Mouse (Mus musculus): ENCODE measurements around the gene Pyroxd1. TPM values are rescaled to one million over a fixed set of nuclear protein-coding genes. Genes with fewer than 3 reads are reported as not detected.

Pyroxd1 gene
- polyA plus RNA-seq, 1 experiment from 2014 or later = 16.1 TPM

- H3K9ac ChIP-seq (replicated peaks; ENCODE audit: low read depth) = no peak overlapping the region
- ATAC-seq = no peak
These were observed 46.9 kb downstream of the Pyroxd1 start for GRCm38 (mm10) chr6:142392312-142392711.

GRCm38 (mm10) chr6:142394669-142395068 is 49.2 kb downstream of the Pyroxd1 start:
- H3K27ac ChIP-seq (ENCODE audit: low read length) = no peak overlapping the region
- no peak for TF ChIP-seq EP300 (IDR thresholded peaks at IDR 0.05)
- no peak for TF ChIP-seq CTCF (IDR thresholded peaks at IDR 0.05)
- H3K9ac ChIP-seq (replicated peaks; ENCODE audit: low read depth) = no peak overlapping the region
- no peaks in the 10 kb centered on the region for H3K27me3 ChIP-seq (replicated peaks; ENCODE audit: insufficient read depth, low read length)
- no peaks in the 10 kb centered on the region for H3K9me3 ChIP-seq (ENCODE audit: low read length)
- H3K36me3 ChIP-seq (ENCODE audit: insufficient read depth, low read length) = no peaks in the 10 kb centered on the region; the same call in 1 of the 2 replicates
- no peak overlapping the region for H3K4me3 ChIP-seq (ENCODE audit: low read depth, low read length)
- H3K4me1 ChIP-seq (ENCODE audit: insufficient read depth, low read depth, low read length) = no peaks in the 10 kb centered on the region
- no peak overlapping the region for H3K4me2 ChIP-seq (replicated peaks; ENCODE audit: low read depth, low read length)
- DNase-seq (ENCODE audit: low spot score) = no peak
- 79% methylated on average over 5 of the region's 5 CpGs for WGBS
- ATAC-seq = no peak

More at GRCm38 (mm10) chr6:142392312-142392711, 46.9 kb downstream of the Pyroxd1 start:
- H3K27ac ChIP-seq (ENCODE audit: low read length) = no peak overlapping the region
- H3K4me2 ChIP-seq (replicated peaks; ENCODE audit: low read depth, low read length) = no peak overlapping the region
- no peaks in the 10 kb centered on the region for H3K27me3 ChIP-seq (replicated peaks; ENCODE audit: insufficient read depth, low read length)
- no peaks in the 10 kb centered on the region; the same call in 1 of the 2 replicates for H3K36me3 ChIP-seq (ENCODE audit: insufficient read depth, low read length)
- DNase-seq (ENCODE audit: low spot score) = no peak
- no peak overlapping the region for H3K4me3 ChIP-seq (ENCODE audit: low read depth, low read length)
- peaks cover 3% of the 10 kb centered on the region; the same call in 1 of the 2 replicates for H3K4me1 ChIP-seq (ENCODE audit: insufficient read depth, low read depth, low read length)
- no peak for TF ChIP-seq EP300 (IDR thresholded peaks at IDR 0.05)
- no peak for TF ChIP-seq CTCF (IDR thresholded peaks at IDR 0.05)
- H3K9me3 ChIP-seq (ENCODE audit: low read length) = no peaks in the 10 kb centered on the region
- 88% methylated on average over 5 of the region's 5 CpGs for WGBS

GRCm38 (mm10) chr6:142395756-142396155 is 50.3 kb downstream of the Pyroxd1 start:
- TF ChIP-seq CTCF (IDR thresholded peaks at IDR 0.05) (no peak), EP300 (IDR thresholded peaks at IDR 0.05) (no peak)
- ATAC-seq (no peak), DNase-seq (ENCODE audit: low spot score) (no peak)
- Histone ChIP-seq H3K4me3 (ENCODE audit: low read depth, low read length) (no peak overlapping the region), H3K4me2 (replicated peaks; ENCODE audit: low read depth, low read length) (no peak overlapping the region), H3K27ac (ENCODE audit: low read length) (no peak overlapping the region), H3K9me3 (ENCODE audit: low read length) (no peaks in the 10 kb centered on the region), H3K4me1 (ENCODE audit: insufficient read depth, low read depth, low read length) (no peaks in the 10 kb centered on the region), H3K27me3 (replicated peaks; ENCODE audit: insufficient read depth, low read length) (no peaks in the 10 kb centered on the region), H3K36me3 (ENCODE audit: insufficient read depth, low read length) (no peaks in the 10 kb centered on the region; the same call in 1 of the 2 replicates), H3K9ac (replicated peaks; ENCODE audit: low read depth) (no peak overlapping the region)
- 88% methylated on average over 6 of the region's 6 CpGs for WGBS

DNA sequence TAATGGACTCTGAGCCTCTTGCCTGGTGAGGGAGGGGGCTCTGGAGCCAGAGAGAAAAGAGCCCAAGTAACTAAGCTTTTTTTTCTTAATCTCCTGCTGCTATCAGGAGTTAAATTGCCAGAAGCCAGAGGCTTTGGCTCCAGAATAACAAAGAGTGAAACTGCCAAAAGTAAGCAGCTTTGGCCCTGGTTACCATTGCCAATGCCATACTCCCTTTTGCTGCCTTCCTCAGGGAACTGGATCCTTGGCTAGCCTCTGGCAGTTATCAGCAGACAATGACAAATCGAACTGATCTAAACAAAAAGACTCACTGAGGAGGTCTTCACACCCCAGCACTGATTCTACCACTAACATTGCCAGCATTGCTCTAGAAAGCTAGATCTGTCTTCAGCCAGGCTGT is 65.7 kb downstream of the Pyroxd1 start:
- no peak for ATAC-seq
- 20% methylated on average over 1 of the region's 1 CpGs for WGBS

More for the DNA sequence above, 65.7 kb downstream of the Pyroxd1 start:
- Histone ChIP-seq H3K27ac (ENCODE audit: low read length) (no peak overlapping the region), H3K9me3 (ENCODE audit: low read length) (no peaks in the 10 kb centered on the region), H3K9ac (replicated peaks; ENCODE audit: low read depth) (no peak overlapping the region), H3K4me2 (replicated peaks; ENCODE audit: low read depth, low read length) (no peak overlapping the region), H3K36me3 (ENCODE audit: insufficient read depth, low read length) (no peaks in the 10 kb centered on the region), H3K4me1 (ENCODE audit: insufficient read depth, low read depth, low read length) (peaks cover 3% of the 10 kb centered on the region; the same call in 1 of the 2 replicates), H3K4me3 (ENCODE audit: low read depth, low read length) (no peak overlapping the region), H3K27me3 (replicated peaks; ENCODE audit: insufficient read depth, low read length) (no peaks in the 10 kb centered on the region)
- no peak for TF ChIP-seq EP300 (IDR thresholded peaks at IDR 0.05)
- no peak for DNase-seq (ENCODE audit: low spot score)

Other genes starting within 250 kb of the Pyroxd1 start
- not detected in 2 replicates for gene Slco1a6, start 137.1 kb upstream of the Pyroxd1 start, polyA plus RNA-seq (2015; fragmentation: Nextera tagmentation; extraction: Ambion mirVana)
- gene Iapp, start 47.2 kb upstream of the Pyroxd1 start, polyA plus RNA-seq (2015; fragmentation: Nextera tagmentation; extraction: Ambion mirVana) = 0.19 and 0.48 TPM in 2 replicates
- 0.26 and 0.39 TPM in 2 replicates for gene Slco1a5, start 22.7 kb upstream of the Pyroxd1 start, polyA plus RNA-seq (2015; fragmentation: Nextera tagmentation; extraction: Ambion mirVana)
- gene Recql, start 41.4 kb downstream of the Pyroxd1 start, polyA plus RNA-seq (2015; fragmentation: Nextera tagmentation; extraction: Ambion mirVana) = 12.4 and 15.4 TPM in 2 replicates
- 49.1 and 56.6 TPM in 2 replicates for gene Golt1b, start 41.6 kb downstream of the Pyroxd1 start, polyA plus RNA-seq (2015; fragmentation: Nextera tagmentation; extraction: Ambion mirVana)
- 0.38 and 0.43 TPM in 2 replicates for gene Spx, start 67.8 kb downstream of the Pyroxd1 start, polyA plus RNA-seq (2015; fragmentation: Nextera tagmentation; extraction: Ambion mirVana)
- gene Gys2, start 127.5 kb downstream of the Pyroxd1 start, polyA plus RNA-seq (2015; fragmentation: Nextera tagmentation; extraction: Ambion mirVana) = not detected in 2 replicates
- 182 and 184 TPM in 2 replicates for gene Ldhb, start 162.3 kb downstream of the Pyroxd1 start, polyA plus RNA-seq (2015; fragmentation: Nextera tagmentation; extraction: Ambion mirVana)
- gene Kcnj8, start 226.0 kb downstream of the Pyroxd1 start, polyA plus RNA-seq (2015; fragmentation: Nextera tagmentation; extraction: Ambion mirVana) = 17.7 and 21.5 TPM in 2 replicates

Data from lung, postnatal 0 days (tissue).